Mouse (Mus musculus): ENCODE measurements at regions not wholly inside any gene's neighbourhood (a gene's known extent, or its start where the extent isn't known, plus 50 kb on each side); places are given as distances from the start of the nearest gene placed in this dataset.

DNA sequence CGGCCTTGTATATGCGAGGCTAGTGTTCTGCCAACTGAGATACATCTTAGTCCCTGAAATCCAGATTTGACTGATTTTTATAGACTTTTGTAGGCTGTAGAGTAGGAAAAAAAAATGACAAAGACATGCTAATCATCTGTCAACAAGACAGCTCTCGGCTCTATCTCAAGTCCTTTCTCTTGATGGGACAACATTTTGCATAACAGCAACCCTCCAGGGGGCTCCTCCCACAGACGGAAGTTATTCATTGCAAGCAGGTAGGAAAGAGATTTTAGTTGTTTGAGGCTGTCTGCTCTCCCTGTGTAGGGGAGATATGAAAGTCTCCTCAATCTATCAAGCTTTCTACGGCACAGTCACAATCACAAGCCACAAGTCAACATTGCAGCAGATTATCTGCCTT is 159.8 kb upstream of the Ptbp2 start:
- TF ChIP-seq USF1 (IDR thresholded peaks at IDR 0.05; ENCODE audit: low read depth) (no peak), CEBPB (IDR thresholded peaks at IDR 0.05; ENCODE audit: low read depth) (no peak), CTCF (IDR thresholded peaks at IDR 0.05; ENCODE audit: control insufficient read depth, insufficient read depth, insufficient read length) (no peak), MAX (IDR thresholded peaks at IDR 0.05) (no peak), FOSL1 (IDR thresholded peaks at IDR 0.05; ENCODE audit: insufficient read depth, low read length, poor library complexity, severe bottlenecking) (no peak)

All from C2C12 (cell line).